Mouse (Mus musculus) forebrain, postnatal 0 days (tissue): ENCODE measurements at regions not wholly inside any gene's neighbourhood (a gene's known extent, or its start where the extent isn't known, plus 50 kb on each side); places are given as distances from the start of the nearest gene placed in this dataset.

Experiments
- ATAC-seq: fragments of 200-750 bp; cut with Nextera tagmentation; 2 replicates; pipeline ENCODE4 v1.8.0; 2017; ENCODE audit warnings: mild to moderate bottlenecking, moderate library complexity
- DNase-seq: peaks from one replicate; pipeline ENCODE4 v3.0.0-alpha.2; 2015
- H3K27ac ChIP-seq: fragments of 300-500 bp; sonication (generic); 2 replicates; pipeline ENCODE4 v1.5.1; 2014; ENCODE audit warnings: low read depth, mild to moderate bottlenecking, antibody characterized with exemption, low read length, moderate library complexity, mixed read lengths
- H3K27me3 ChIP-seq: fragments of 300-500 bp; sonication (generic); 2 replicates; pipeline ENCODE4 v1.6.1; 2014; ENCODE audit warnings: mild to moderate bottlenecking, low read length, mixed read lengths; ENCODE audit not compliant: insufficient read depth
- H3K36me3 ChIP-seq: fragments of 300-500 bp; sonication (generic); 2 replicates; pipeline ENCODE4 v1.6.1; 2014; ENCODE audit warnings: mild to moderate bottlenecking, moderate library complexity; ENCODE audit not compliant: insufficient read depth
- H3K4me1 ChIP-seq: fragments of 300-500 bp; sonication (generic); 2 replicates; pipeline ENCODE4 v1.6.1; 2014; ENCODE audit warnings: antibody characterized with exemption; ENCODE audit not compliant: insufficient read depth
- H3K4me2 ChIP-seq: fragments of 300-500 bp; sonication (generic); 2 replicates; pipeline ENCODE4 v1.6.1; 2014; ENCODE audit warnings: low read depth, mild to moderate bottlenecking, moderate library complexity
- H3K4me3 ChIP-seq: fragments of 300-500 bp; sonication (generic); 2 replicates; pipeline ENCODE4 v1.5.1; 2014; ENCODE audit warnings: low read depth, low read length, mixed read lengths
- H3K9ac ChIP-seq: fragments of 300-500 bp; sonication (generic); 2 replicates; pipeline ENCODE4 v1.6.1; 2014; ENCODE audit warnings: mild to moderate bottlenecking
- H3K9me3 ChIP-seq: fragments of 300-500 bp; sonication (generic); 2 replicates; pipeline ENCODE4 v1.6.1; 2016; ENCODE audit warnings: low read length
- CTCF ChIP-seq: sonication (generic); IDR thresholded peaks from 2 replicates; pipeline ENCODE4 v1.5.1; 2016; ENCODE audit warnings: antibody characterized with exemption, control low read depth, low read depth
- WGBS: fragments of 180-500 bp; shearing (Covaris S2); extraction: QIAGEN DNeasy Blood & Tissue Kit; methylation state at CpG from one replicate; pipeline ENCODE4 v1.1.7; 2014; 5-methylcytosine and 5-hydroxymethylcytosine counted together

- H3K27me3 ChIP-seq = no peaks in the 10 kb centered on the region
- H3K9me3 ChIP-seq = no peaks in the 10 kb centered on the region
- H3K36me3 ChIP-seq = no peaks in the 10 kb centered on the region
- DNase-seq = no peak
- H3K4me3 ChIP-seq = no peak overlapping the region
- WGBS = 58% methylated on average over 5 of the region's 5 CpGs
- H3K4me1 ChIP-seq = no peaks in the 10 kb centered on the region
- H3K27ac ChIP-seq = no peak overlapping the region
- TF ChIP-seq CTCF = no peak
- no peak overlapping the region for H3K4me2 ChIP-seq
- H3K9ac ChIP-seq = no peak overlapping the region
- no peak for ATAC-seq
Measured at GRCm38 (mm10) chr13:118603474-118603873, 66.1 kb upstream of the Fgf10 start.

- Histone ChIP-seq H3K9me3 (no peaks in the 10 kb centered on the region), H3K36me3 (no peaks in the 10 kb centered on the region), H3K9ac (no peak overlapping the region), H3K27me3 (no peaks in the 10 kb centered on the region), H3K4me1 (no peaks in the 10 kb centered on the region), H3K27ac (no peak overlapping the region), H3K4me3 (no peak overlapping the region), H3K4me2 (no peak overlapping the region)
- 68% methylated on average over 5 of the region's 5 CpGs for WGBS
- DNase-seq (no peak), ATAC-seq (no peak)
- TF ChIP-seq CTCF = 0 out of 2 replicates have a peak, but pooled peaks have one; percentile 4
Measured at GRCm38 (mm10) chr13:118596856-118597255, 72.7 kb upstream of the Fgf10 start.

- H3K27me3 ChIP-seq = no peaks in the 10 kb centered on the region
- DNase-seq = no peak
- no peak overlapping the region for H3K9ac ChIP-seq
- WGBS = 34% methylated on average over 6 of the region's 6 CpGs
- no peaks in the 10 kb centered on the region for H3K9me3 ChIP-seq
- H3K4me1 ChIP-seq = no peaks in the 10 kb centered on the region
- H3K27ac ChIP-seq = no peak overlapping the region
- TF ChIP-seq CTCF = no peak
- ATAC-seq = no peak
- H3K4me2 ChIP-seq = no peak overlapping the region
- no peaks in the 10 kb centered on the region for H3K36me3 ChIP-seq
- no peak overlapping the region for H3K4me3 ChIP-seq
Measured at GRCm38 (mm10) chr13:118596218-118596795, 73.3 kb upstream of the Fgf10 start.

GRCm38 (mm10) chr13:118592074-118592473, 77.5 kb upstream of the Fgf10 start:
- Histone ChIP-seq H3K4me3 (no peak overlapping the region), H3K9me3 (no peaks in the 10 kb centered on the region), H3K4me2 (no peak overlapping the region), H3K36me3 (no peaks in the 10 kb centered on the region), H3K9ac (no peak overlapping the region), H3K4me1 (no peaks in the 10 kb centered on the region), H3K27me3 (no peaks in the 10 kb centered on the region), H3K27ac (no peak overlapping the region)
- DNase-seq = no peak
- no peak for ATAC-seq
- 91% methylated on average over 4 of the region's 4 CpGs for WGBS
- no peak for TF ChIP-seq CTCF

GRCm38 (mm10) chr13:118572555-118572954, 97.0 kb upstream of the Fgf10 start:
- DNase-seq = no peak
- no peak for TF ChIP-seq CTCF

GRCm38 (mm10) chr13:118565219-118565833, 104.3 kb upstream of the Fgf10 start:
- Histone ChIP-seq H3K4me2 (no peak overlapping the region), H3K27ac (no peak overlapping the region), H3K9me3 (no peaks in the 10 kb centered on the region), H3K27me3 (no peaks in the 10 kb centered on the region), H3K9ac (no peak overlapping the region), H3K4me1 (no peaks in the 10 kb centered on the region), H3K4me3 (no peak overlapping the region), H3K36me3 (no peaks in the 10 kb centered on the region)
- ATAC-seq (no peak), DNase-seq (peak; percentile 3)
- no peak for TF ChIP-seq CTCF

More at GRCm38 (mm10) chr13:118572555-118572954, 97.0 kb upstream of the Fgf10 start:
- Histone ChIP-seq H3K27ac (no peak overlapping the region), H3K4me3 (no peak overlapping the region), H3K4me1 (no peaks in the 10 kb centered on the region), H3K9ac (no peak overlapping the region), H3K4me2 (no peak overlapping the region), H3K36me3 (no peaks in the 10 kb centered on the region), H3K27me3 (no peaks in the 10 kb centered on the region), H3K9me3 (no peaks in the 10 kb centered on the region)
- 9% methylated on average over 1 of the region's 1 CpGs for WGBS
- no peak for ATAC-seq

- Histone ChIP-seq H3K4me3 (no peak overlapping the region), H3K27me3 (no peaks in the 10 kb centered on the region), H3K27ac (no peak overlapping the region), H3K36me3 (no peaks in the 10 kb centered on the region), H3K9me3 (no peaks in the 10 kb centered on the region), H3K4me2 (no peak overlapping the region), H3K9ac (no peak overlapping the region), H3K4me1 (no peaks in the 10 kb centered on the region)
- 89% methylated on average over 2 of the region's 2 CpGs for WGBS
- no peak for TF ChIP-seq CTCF
- no peak for ATAC-seq
- DNase-seq = no peak
Measured at GRCm38 (mm10) chr13:118558966-118559365, 110.6 kb upstream of the Fgf10 start.
